Mouse (Mus musculus) left cerebral cortex, postnatal 10 days (tissue): ENCODE measurements around the gene Ubb. TPM values are rescaled to one million over a fixed set of nuclear protein-coding genes. Genes with fewer than 3 reads are reported as not detected.

Source experiments
- DNase-seq, 2 experiments: peaks; one replicate each; pipeline ENCODE4 v3.0.0; 2021 to 2022; ENCODE audit warnings: low spot score in 2 of 2, mixed read lengths in 1 of 2; ENCODE audit errors: extremely low spot score in 1 of 2
- intact Hi-C: fragments of 180-260 bp; cut with DNase I; formaldehyde crosslinking; loops from one replicate; pipeline ENCODE4 v1.15.1; 2025
- total RNA-seq, 2 experiments: library from RNA; stranded (reverse); gene quantifications; 2 replicates each; pipeline ENCODE4 v1.2.3; 2021

The Ubb gene
- total RNA-seq, 2 experiments from 2014 or later, result 1,760 to 1,780 TPM

- intact Hi-C loops, result no loop called here
Measured at GRCm38 (mm10) chr11:62574703-62575085, 23.7 kb downstream of the Ubb start.

GRCm38 (mm10) chr11:62575297-62575658 is 24.3 kb downstream of the Ubb start:
- intact Hi-C loops, result no loop called here
- DNase-seq, result peak; percentile 87 to 88

More at GRCm38 (mm10) chr11:62574703-62575085, 23.7 kb downstream of the Ubb start:
- DNase-seq, result no peak

DNA sequence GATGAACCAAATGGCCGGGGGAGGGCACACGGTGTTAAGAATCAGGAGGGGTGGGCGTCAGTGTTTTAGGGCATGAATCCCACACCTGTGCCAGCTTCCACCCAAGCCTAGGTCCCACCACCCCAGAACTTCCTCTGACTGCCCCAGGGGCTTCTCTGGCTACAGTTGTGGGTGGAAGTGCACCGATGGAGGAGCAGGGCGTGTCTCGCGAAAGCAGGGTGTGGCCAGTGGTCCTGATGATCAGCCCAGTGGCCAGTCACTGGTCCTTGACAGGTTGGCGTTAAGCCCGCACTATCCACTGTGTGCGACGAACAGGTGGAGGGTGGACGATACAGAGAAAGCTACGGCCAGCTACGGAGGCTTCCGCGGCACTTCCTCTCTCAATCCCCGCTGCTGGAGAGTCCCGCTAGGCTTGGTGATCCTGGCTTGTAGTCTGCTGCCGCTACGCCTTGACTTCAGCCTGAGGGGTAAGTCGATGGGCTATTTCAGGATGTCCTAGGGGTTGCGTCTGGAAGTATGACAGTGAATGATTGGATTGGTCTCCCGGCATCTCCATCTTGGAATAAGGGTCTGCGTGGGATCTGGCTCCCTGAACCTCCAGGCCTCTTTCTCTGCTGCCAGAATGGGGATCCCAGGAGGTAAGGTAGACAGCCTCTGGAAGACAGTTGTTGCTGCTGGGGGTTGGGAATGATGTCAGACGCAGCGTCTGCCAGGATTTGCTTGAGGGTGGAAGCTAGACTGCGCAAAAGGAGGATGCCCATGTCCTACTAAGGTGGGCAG is 24.9 kb downstream of the Ubb start:
- intact Hi-C loops, result no loop called here
- DNase-seq, result peak; percentile 47 to 77

- intact Hi-C loops, result no loop called here
- DNase-seq, result peak in 1 of 2 experiments; percentile 40
Measured at GRCm38 (mm10) chr11:62576530-62577152, 25.7 kb downstream of the Ubb start.

GRCm38 (mm10) chr11:62583031-62583430 is 32.1 kb downstream of the Ubb start:
- intact Hi-C loops, result no loop called here

DNA sequence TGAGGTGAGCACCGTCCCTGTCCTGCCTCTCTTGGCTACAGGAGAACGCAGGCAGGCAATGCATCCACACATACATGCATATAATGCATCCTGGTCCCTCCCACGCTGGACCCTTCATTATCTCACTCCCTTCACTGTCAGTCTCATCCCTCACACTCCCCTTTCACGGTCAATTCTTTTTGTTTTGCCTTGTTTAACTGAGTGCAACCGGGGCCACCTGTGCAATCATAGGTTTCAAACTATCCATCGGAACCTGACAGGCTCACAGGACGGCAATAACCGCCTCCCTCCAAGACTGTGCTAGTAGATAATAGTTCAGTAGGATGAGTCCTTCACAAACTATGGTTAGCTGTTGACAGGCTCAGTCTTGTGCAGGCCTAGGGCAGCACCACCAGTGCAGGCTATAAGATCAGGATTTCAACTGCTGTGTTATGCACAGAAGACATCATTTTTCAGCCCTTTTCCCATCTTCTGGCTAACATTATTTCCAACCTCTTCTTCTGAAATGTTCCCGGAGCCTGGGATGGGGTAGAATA is 33.8 kb downstream of the Ubb start:
- DNase-seq, result no peak
- intact Hi-C loops, result no loop called here

More at GRCm38 (mm10) chr11:62583031-62583430, 32.1 kb downstream of the Ubb start:
- no peak for DNase-seq

GRCm38 (mm10) chr11:62587034-62587433 is 36.1 kb downstream of the Ubb start:
- intact Hi-C loops, result no loop called here
- DNase-seq, result no peak

- intact Hi-C loops, result no loop called here
- DNase-seq, result no peak
Measured at GRCm38 (mm10) chr11:62589391-62589790, 38.4 kb downstream of the Ubb start.

GRCm38 (mm10) chr11:62591026-62591425 is 40.1 kb downstream of the Ubb start:
- intact Hi-C loops, result no loop called here
- no peak for DNase-seq

- intact Hi-C loops, result no loop called here
Measured at GRCm38 (mm10) chr11:62591904-62592575, 41.1 kb downstream of the Ubb start.

GRCm38 (mm10) chr11:62598571-62598970 is 47.6 kb downstream of the Ubb start:
- DNase-seq, result no peak
- intact Hi-C loops, result no loop called here

More at GRCm38 (mm10) chr11:62591904-62592575, 41.1 kb downstream of the Ubb start:
- DNase-seq, result peak in 1 of 2 experiments; percentile 71

GRCm38 (mm10) chr11:62601732-62602618 is 51.0 kb downstream of the Ubb start:
- DNase-seq, result no peak
- intact Hi-C loops, result loop anchor here (2.0 kb wide), 1 partner anchor 51 kb away; the partner anchor contains the start of gene Ubb

Other genes with a start within 250 kb of the Ubb start
- gene Pigl, start 92.7 kb upstream of the Ubb start, total RNA-seq, result 1 to 10 TPM; 6.5 to 6.8 TPM
- 100 to 1,000 TPM; 260 to 273 TPM for gene Ncor1, start 92.6 kb upstream of the Ubb start, total RNA-seq
- 10 to 100 TPM; 38.0 to 42.0 TPM for gene Cenpv, start 11.9 kb upstream of the Ubb start, total RNA-seq
- 10 to 100 TPM; 27.8 to 30.0 TPM for gene Trpv2, start 23.3 kb downstream of the Ubb start, total RNA-seq
- 10 to 100 TPM; 13.0 to 14.2 TPM for gene Lrrc75a, start 97.4 kb downstream of the Ubb start, total RNA-seq
- 10 to 100 TPM; 23.5 to 25.8 TPM for gene Mmgt2, start 97.5 kb downstream of the Ubb start, total RNA-seq
- 10 to 100 TPM; 16.8 to 19.1 TPM for gene Zfp287, start 180.7 kb downstream of the Ubb start, total RNA-seq
- not detected for gene Gm10428, start 201.9 kb downstream of the Ubb start, total RNA-seq
- 10 to 100 TPM; 23.5 to 24.5 TPM for gene Zfp286, start 238.3 kb downstream of the Ubb start, total RNA-seq